Mouse (Mus musculus): ENCODE measurements around the gene Prr5. TPM values are rescaled to one million over a fixed set of nuclear protein-coding genes. Genes with fewer than 3 reads are reported as not detected.
A peak's percentile ranks its signal among the peaks of the same experiment; 100 is the strongest.

Prr5 gene
- polyA plus RNA-seq, 1 experiment from 2014 or later = 43.7 TPM

DNA sequence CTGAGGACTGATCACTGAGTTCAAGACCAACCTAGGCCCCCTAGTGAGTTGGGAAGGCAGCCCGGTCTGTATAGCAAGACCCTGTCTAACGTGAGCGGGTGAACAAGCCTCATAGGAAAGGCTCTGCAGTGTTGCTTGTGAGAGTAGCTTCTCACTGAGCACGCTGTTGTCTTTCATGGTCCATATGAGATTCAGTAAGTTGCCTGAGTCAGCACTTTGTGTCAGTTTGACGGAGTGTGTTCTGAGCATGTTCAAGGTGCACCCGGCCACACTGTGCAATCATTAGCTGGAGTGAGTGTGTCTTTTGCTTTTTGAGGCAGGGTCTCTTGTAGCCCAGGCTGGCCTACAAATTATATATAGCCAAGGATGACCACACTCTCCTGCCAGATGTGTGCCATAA is 22.1 kb downstream of the Prr5 start:
- 95% methylated on average over 6 of the region's 6 CpGs for WGBS
- Histone ChIP-seq H3K4me3 (ENCODE audit: low read depth, low read length) (no peak overlapping the region), H3K27ac (ENCODE audit: low read depth) (no peak overlapping the region), H3K4me2 (ENCODE audit: low read length) (no peak overlapping the region), H3K36me3 (ENCODE audit: control insufficient read depth, insufficient read depth, low read length) (peaks cover 93% of the 10 kb centered on the region), H3K4me1 (replicated peaks; ENCODE audit: control insufficient read depth, insufficient read depth, low read length) (0 out of 2 replicates have a peak, but pooled peaks cover 3% of the 10 kb centered on the region), H3K9me3 (ENCODE audit: control insufficient read depth, low read length) (no peaks in the 10 kb centered on the region), H3K9ac (ENCODE audit: low read length) (no peak overlapping the region), H3K27me3 (replicated peaks; ENCODE audit: control insufficient read depth, insufficient read depth, low read length) (no peaks in the 10 kb centered on the region)
- DNase-seq (ENCODE audit: low spot score) (no peak), ATAC-seq (replicated peaks; ENCODE audit: low FRiP score, low TSS enrichment, low read depth) (no peak)

DNA sequence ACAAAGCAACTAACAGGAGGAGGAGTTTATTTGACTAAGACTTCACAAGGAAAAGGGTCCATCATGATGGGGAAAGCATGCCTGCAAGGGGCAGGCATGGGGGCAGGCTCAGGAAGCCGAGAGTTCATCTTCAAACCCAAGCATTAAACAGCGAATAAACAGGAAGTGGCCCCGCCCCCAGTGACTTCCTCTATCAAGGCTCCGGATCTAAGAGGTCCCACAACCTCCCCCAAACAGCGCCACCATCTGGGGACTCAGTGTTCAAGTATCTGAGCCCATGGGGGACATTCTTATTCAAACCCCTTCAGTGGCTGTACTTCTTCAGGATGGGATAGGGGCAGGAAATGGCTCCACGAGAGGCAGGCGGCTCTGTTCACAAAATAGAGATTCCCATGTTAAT is 23.2 kb downstream of the Prr5 start:
- Histone ChIP-seq H3K4me3 (ENCODE audit: low read depth, low read length) (no peak overlapping the region), H3K27ac (ENCODE audit: low read depth) (no peak overlapping the region), H3K9ac (ENCODE audit: low read length) (no peak overlapping the region), H3K27me3 (replicated peaks; ENCODE audit: control insufficient read depth, insufficient read depth, low read length) (no peaks in the 10 kb centered on the region), H3K9me3 (ENCODE audit: control insufficient read depth, low read length) (no peaks in the 10 kb centered on the region), H3K4me1 (replicated peaks; ENCODE audit: control insufficient read depth, insufficient read depth, low read length) (0 out of 2 replicates have a peak, but pooled peaks cover 4% of the 10 kb centered on the region), H3K4me2 (ENCODE audit: low read length) (no peak overlapping the region), H3K36me3 (ENCODE audit: control insufficient read depth, insufficient read depth, low read length) (peaks cover 99% of the 10 kb centered on the region)
- 90% methylated on average over 7 of the region's 7 CpGs for WGBS
- ATAC-seq (replicated peaks; ENCODE audit: low FRiP score, low TSS enrichment, low read depth) = no peak
- DNase-seq (ENCODE audit: low spot score) = no peak

DNA sequence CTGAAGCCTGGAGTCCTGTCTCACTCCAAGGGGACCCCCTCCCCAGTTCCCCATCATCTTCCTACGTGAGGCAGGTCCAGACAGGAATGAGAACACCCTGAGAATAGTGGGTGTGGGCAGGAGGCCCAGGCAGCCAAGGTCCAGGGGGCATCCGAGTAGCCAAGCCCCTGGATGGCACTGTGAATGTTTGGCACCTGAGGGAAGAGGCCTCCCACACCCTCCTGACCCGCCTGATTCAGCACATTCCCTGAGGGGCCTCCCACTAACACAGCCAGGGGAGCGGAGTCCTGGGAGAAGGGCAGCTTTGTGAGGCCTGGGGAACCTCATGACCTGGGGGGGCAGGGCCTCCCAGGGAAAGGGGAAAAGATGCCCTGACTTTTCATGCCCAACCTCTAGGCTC is 26.6 kb downstream of the Prr5 start:
- H3K9ac ChIP-seq (ENCODE audit: low read length) = no peak overlapping the region
- no peak for ATAC-seq (replicated peaks; ENCODE audit: low FRiP score, low TSS enrichment, low read depth)
- H3K27ac ChIP-seq (ENCODE audit: low read depth) = no peak overlapping the region
- WGBS = 58% methylated on average over 4 of the region's 4 CpGs
- 0 out of 2 replicates have a peak, but pooled peaks cover 5% of the 10 kb centered on the region for H3K4me1 ChIP-seq (replicated peaks; ENCODE audit: control insufficient read depth, insufficient read depth, low read length)
- no peaks in the 10 kb centered on the region for H3K27me3 ChIP-seq (replicated peaks; ENCODE audit: control insufficient read depth, insufficient read depth, low read length)
- no peak overlapping the region for H3K4me2 ChIP-seq (ENCODE audit: low read length)
- DNase-seq (ENCODE audit: low spot score) = no peak
- H3K36me3 ChIP-seq (ENCODE audit: control insufficient read depth, insufficient read depth, low read length) = peaks cover 83% of the 10 kb centered on the region
- no peaks in the 10 kb centered on the region for H3K9me3 ChIP-seq (ENCODE audit: control insufficient read depth, low read length)
- H3K4me3 ChIP-seq (ENCODE audit: low read depth, low read length) = no peak overlapping the region

DNA sequence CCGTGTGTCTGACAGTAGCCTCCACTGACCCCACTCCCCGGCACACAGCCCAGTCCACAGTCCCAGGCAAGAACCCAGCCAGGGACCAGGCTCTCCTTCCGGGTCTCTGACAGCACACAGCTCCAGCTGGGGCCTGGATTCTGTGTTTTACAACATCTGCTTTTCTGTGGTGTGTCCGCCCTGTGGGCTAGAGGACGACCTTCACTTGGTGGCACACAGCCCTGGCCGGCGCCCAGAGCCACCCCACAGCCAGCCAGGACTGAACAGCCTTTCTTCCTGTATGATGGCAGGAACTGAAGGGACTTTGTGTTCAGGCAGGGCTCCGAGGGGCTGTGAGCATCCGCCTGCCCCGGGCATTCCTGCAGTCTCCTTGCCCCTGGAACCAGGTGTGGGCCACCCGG is 28.2 kb downstream of the Prr5 start:
- H3K27me3 ChIP-seq (replicated peaks; ENCODE audit: control insufficient read depth, insufficient read depth, low read length) = no peaks in the 10 kb centered on the region
- peaks cover 82% of the 10 kb centered on the region for H3K36me3 ChIP-seq (ENCODE audit: control insufficient read depth, insufficient read depth, low read length)
- DNase-seq (ENCODE audit: low spot score) (no peak), ATAC-seq (replicated peaks; ENCODE audit: low FRiP score, low TSS enrichment, low read depth) (no peak)
- H3K4me1 ChIP-seq (replicated peaks; ENCODE audit: control insufficient read depth, insufficient read depth, low read length) = 0 out of 2 replicates have a peak, but pooled peaks cover 5% of the 10 kb centered on the region
- no peak overlapping the region for H3K4me2 ChIP-seq (ENCODE audit: low read length)
- H3K9me3 ChIP-seq (ENCODE audit: control insufficient read depth, low read length) = no peaks in the 10 kb centered on the region
- no peak overlapping the region for H3K9ac ChIP-seq (ENCODE audit: low read length)
- no peak overlapping the region for H3K4me3 ChIP-seq (ENCODE audit: low read depth, low read length)
- no peak overlapping the region for H3K27ac ChIP-seq (ENCODE audit: low read depth)
- WGBS = 60% methylated on average over 11 of the region's 11 CpGs

DNA sequence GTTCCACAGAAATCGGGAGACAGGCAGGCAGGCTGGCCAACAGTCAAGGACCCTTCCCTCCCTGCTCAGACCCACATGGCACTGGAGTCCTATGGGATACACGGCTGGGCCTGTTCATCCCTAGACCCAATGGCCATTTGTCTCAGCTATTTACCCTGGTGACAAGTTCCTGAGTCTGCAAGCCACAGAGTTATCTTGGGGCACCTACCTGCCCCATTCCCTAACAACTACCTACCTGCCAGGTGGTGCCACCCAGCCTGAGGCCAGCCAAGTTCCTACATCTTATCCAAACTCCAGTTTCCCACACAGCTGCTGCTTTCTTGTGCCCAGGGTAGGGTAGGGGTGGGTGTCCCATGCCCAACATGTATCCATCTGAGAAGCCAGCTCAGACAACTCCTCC is 28.8 kb downstream of the Prr5 start:
- Histone ChIP-seq H3K9ac (ENCODE audit: low read length) (no peak overlapping the region), H3K4me1 (replicated peaks; ENCODE audit: control insufficient read depth, insufficient read depth, low read length) (0 out of 2 replicates have a peak, but pooled peaks cover 5% of the 10 kb centered on the region), H3K27me3 (replicated peaks; ENCODE audit: control insufficient read depth, insufficient read depth, low read length) (no peaks in the 10 kb centered on the region), H3K4me3 (ENCODE audit: low read depth, low read length) (no peak overlapping the region), H3K9me3 (ENCODE audit: control insufficient read depth, low read length) (no peaks in the 10 kb centered on the region), H3K36me3 (ENCODE audit: control insufficient read depth, insufficient read depth, low read length) (peaks cover 82% of the 10 kb centered on the region), H3K4me2 (ENCODE audit: low read length) (no peak overlapping the region), H3K27ac (ENCODE audit: low read depth) (no peak overlapping the region)
- no peak for ATAC-seq (replicated peaks; ENCODE audit: low FRiP score, low TSS enrichment, low read depth)
- no peak for DNase-seq (ENCODE audit: low spot score)
- whole genome bisulfite sequencing = 50% methylated on average over 2 of the region's 2 CpGs

DNA sequence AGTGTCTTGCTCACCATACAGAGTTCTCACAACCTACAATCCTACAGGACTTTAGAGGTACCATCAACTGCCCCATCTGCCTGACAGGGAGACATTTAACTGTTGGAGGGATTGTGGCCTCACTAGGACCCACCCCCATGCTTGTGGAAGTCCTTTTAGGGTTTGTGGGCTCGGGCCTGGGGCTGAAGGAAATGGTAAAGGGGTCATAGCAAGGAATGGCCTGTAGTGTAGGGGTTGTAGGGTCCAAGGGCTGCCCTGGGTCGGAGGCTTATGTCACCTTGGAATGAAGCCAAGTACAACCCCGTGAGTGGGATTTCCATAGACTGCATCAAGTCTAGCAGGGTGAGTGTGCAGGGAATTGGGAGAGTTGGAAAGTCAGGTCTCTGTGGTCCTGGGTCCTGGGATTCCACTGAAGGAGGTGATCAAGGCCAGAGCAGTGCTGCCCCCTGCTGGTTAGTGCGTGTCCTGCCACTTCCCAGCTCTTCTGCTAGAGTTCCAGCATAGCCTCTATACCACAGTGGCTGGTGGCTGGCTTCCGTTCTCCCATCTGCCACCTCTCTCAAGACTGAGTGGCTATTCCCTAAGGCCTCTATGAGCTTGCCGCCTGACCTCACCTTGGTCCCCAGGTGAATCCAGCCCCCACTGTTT is 30.9 kb downstream of the Prr5 start:
- peaks cover 73% of the 10 kb centered on the region for H3K36me3 ChIP-seq (ENCODE audit: control insufficient read depth, insufficient read depth, low read length)
- no peaks in the 10 kb centered on the region for H3K27me3 ChIP-seq (replicated peaks; ENCODE audit: control insufficient read depth, insufficient read depth, low read length)
- WGBS = 54% methylated on average over 6 of the region's 6 CpGs
- no peak overlapping the region for H3K4me3 ChIP-seq (ENCODE audit: low read depth, low read length)
- no peak overlapping the region for H3K27ac ChIP-seq (ENCODE audit: low read depth)
- DNase-seq (ENCODE audit: low spot score) (peak; percentile 89), ATAC-seq (replicated peaks; ENCODE audit: low FRiP score, low TSS enrichment, low read depth) (no peak; the same call in 1 of the 2 replicates)
- no peak overlapping the region for H3K9ac ChIP-seq (ENCODE audit: low read length)
- H3K4me2 ChIP-seq (ENCODE audit: low read length) = no peak overlapping the region
- 0 out of 2 replicates have a peak, but pooled peaks cover 5% of the 10 kb centered on the region for H3K4me1 ChIP-seq (replicated peaks; ENCODE audit: control insufficient read depth, insufficient read depth, low read length)
- no peaks in the 10 kb centered on the region for H3K9me3 ChIP-seq (ENCODE audit: control insufficient read depth, low read length)

DNA sequence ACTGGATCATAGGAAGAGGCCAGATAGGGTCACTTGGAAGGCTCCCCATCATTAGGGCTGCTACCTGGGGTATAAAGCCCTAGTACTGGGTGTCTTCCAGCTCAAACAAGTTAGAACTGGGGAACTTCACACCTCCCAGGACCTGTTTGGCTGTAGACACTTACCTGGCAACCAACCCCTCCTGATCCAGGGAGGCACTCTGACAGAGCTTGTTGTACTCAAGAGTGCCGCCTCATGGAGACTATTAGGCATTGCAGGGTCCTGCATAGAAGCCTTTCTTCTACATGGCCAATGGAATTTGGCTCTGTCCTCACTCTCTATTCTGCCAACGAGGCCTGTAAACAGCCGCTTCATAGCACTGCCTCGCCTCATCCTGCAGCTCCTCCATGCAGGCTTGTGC is 32.5 kb downstream of the Prr5 start:
- Histone ChIP-seq H3K4me1 (replicated peaks; ENCODE audit: control insufficient read depth, insufficient read depth, low read length) (0 out of 2 replicates have a peak, but pooled peaks cover 5% of the 10 kb centered on the region), H3K4me3 (ENCODE audit: low read depth, low read length) (no peak overlapping the region), H3K9me3 (ENCODE audit: control insufficient read depth, low read length) (no peaks in the 10 kb centered on the region), H3K36me3 (ENCODE audit: control insufficient read depth, insufficient read depth, low read length) (peaks cover 57% of the 10 kb centered on the region), H3K27ac (ENCODE audit: low read depth) (no peak overlapping the region), H3K4me2 (ENCODE audit: low read length) (no peak overlapping the region), H3K27me3 (replicated peaks; ENCODE audit: control insufficient read depth, insufficient read depth, low read length) (no peaks in the 10 kb centered on the region), H3K9ac (ENCODE audit: low read length) (no peak overlapping the region)
- DNase-seq (ENCODE audit: low spot score) = no peak
- ATAC-seq (replicated peaks; ENCODE audit: low FRiP score, low TSS enrichment, low read depth) = no peak
- WGBS = 25% methylated on average over 4 of the region's 4 CpGs

DNA sequence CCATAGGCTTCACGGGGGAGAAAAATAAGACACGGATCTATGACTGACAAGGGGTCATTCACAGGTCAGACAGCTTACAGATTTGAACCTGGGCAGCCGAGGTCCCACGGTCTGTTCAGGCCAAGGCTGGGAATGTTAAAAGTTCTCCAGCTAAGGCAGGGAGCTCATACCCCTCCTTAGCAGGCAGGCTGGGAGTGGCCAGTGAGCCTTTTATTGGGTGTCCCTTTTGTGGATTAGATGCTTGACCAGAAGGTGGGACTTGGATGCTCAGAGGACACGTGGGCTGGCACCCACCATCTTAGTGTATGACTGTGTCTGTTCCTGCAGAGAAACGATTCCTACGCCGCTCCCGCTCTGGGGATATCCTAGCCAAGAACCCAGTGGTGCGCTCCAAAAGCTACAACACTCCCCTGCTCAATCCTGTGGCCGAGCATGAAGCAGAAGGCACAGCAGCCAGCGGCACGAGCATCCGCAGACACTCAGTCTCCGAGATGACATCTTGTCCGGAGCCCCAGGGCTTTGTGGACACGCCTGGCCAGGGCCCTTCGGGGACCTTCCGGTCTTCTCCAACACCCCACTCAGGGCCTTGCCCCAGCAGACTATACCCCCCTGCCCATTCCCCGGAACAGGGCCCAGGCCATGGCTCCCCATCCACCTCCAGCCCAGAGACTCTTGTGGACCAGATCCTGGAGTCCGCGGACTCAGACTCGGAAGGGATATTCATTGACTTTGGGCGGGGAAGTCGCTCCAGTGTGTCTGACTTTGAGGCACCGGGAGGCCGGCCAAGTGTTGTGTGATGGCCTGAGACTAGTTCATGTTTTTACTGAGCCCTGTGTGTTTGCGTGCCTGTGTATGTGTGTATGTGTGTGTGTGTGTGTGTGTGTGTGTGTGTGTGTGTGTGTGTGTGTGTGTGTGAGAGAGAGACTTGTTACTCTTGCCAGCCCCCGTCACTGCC is 33.2 kb downstream of the Prr5 start:
- Histone ChIP-seq H3K4me3 (ENCODE audit: low read depth, low read length) (no peak overlapping the region), H3K27me3 (replicated peaks; ENCODE audit: control insufficient read depth, insufficient read depth, low read length) (no peaks in the 10 kb centered on the region), H3K9me3 (ENCODE audit: control insufficient read depth, low read length) (no peaks in the 10 kb centered on the region), H3K27ac (ENCODE audit: low read depth) (no peak overlapping the region), H3K9ac (ENCODE audit: low read length) (no peak overlapping the region), H3K4me2 (ENCODE audit: low read length) (no peak overlapping the region), H3K4me1 (replicated peaks; ENCODE audit: control insufficient read depth, insufficient read depth, low read length) (0 out of 2 replicates have a peak, but pooled peaks cover under 1% of the 10 kb centered on the region), H3K36me3 (ENCODE audit: control insufficient read depth, insufficient read depth, low read length) (peaks cover 50% of the 10 kb centered on the region)
- ATAC-seq (replicated peaks; ENCODE audit: low FRiP score, low TSS enrichment, low read depth) (no peak), DNase-seq (ENCODE audit: low spot score) (no peak)
- WGBS = 87% methylated on average over 28 of the region's 29 CpGs

All from intestine, embryonic 14.5 days (tissue).